8 mouse cellular contexts compared by ENCODE assay signal in genomic region chr19:4441621-4442161, GRCm38 (mm10). TPM values are rescaled to one million over a fixed set of nuclear protein-coding genes. Genes with fewer than 3 reads are reported as not detected.
DNase-seq lines count a peak whose midpoint lies in the region; ATAC-seq and TF ChIP-seq lines count a peak whose summit lies in the region.

No protein-coding gene starts in this region.

- no peak overlapping the region for H3K9ac ChIP-seq in limb, embryonic 14.5 days (ENCODE audit: low read depth, low read length, severe bottlenecking)
- H3K9ac ChIP-seq in stomach, embryonic 14.5 days (replicated peaks; ENCODE audit: low read depth, low read length), result no peak overlapping the region

- no peak for TF ChIP-seq POLR2A in limb, embryonic 14.5 days (IDR thresholded peaks at IDR 0.05; ENCODE audit: borderline replicate concordance, extremely low read depth, insufficient read depth, insufficient read length)

- H3K4me1 ChIP-seq in limb, embryonic 14.5 days (ENCODE audit: control insufficient read depth, insufficient read depth, low read length), result peaks cover 25% of the 10 kb centered on the region
- H3K4me1 ChIP-seq in stomach, embryonic 14.5 days (ENCODE audit: control insufficient read depth, insufficient read depth, low read length), result peaks cover 31% of the 10 kb centered on the region; the same call in 1 of the 2 replicates

- no peaks in the 10 kb centered on the region for H3K36me3 ChIP-seq in limb, embryonic 14.5 days (ENCODE audit: control insufficient read depth, insufficient read depth, low read length)
- no peaks in the 10 kb centered on the region for H3K36me3 ChIP-seq in stomach, embryonic 14.5 days (ENCODE audit: control insufficient read depth, insufficient read depth, low read length)

- no peaks in the 10 kb centered on the region for H3K9me3 ChIP-seq in limb, embryonic 14.5 days (ENCODE audit: control insufficient read depth, low read length)
- no peaks in the 10 kb centered on the region for H3K9me3 ChIP-seq in stomach, embryonic 14.5 days (ENCODE audit: control insufficient read depth, low read depth, low read length)

- ATAC-seq in limb, embryonic 14.5 days (ENCODE audit: low FRiP score, low read depth), result peak; percentile 63; the same call in 1 of the 2 replicates
- ATAC-seq in stomach, embryonic 14.5 days (ENCODE audit: insufficient number of reproducible peaks, insufficient read depth, low FRiP score, low read depth), result peak; percentile 14; the same call in 1 of the 2 replicates

- WGBS in limb, embryonic 14.5 days, result 27% methylated on average over 10 of the region's 10 CpGs
- 28% methylated on average over 10 of the region's 10 CpGs for WGBS in stomach, embryonic 14.5 days

- intact Hi-C loops in heart, postnatal 10 days (cut with DNase I), result loop anchor here (5.0 kb wide), 2 partner anchors 104 to 184 kb away; no protein-coding TSS in a partner anchor

- peak; percentile 53 to 66 for DNase-seq in adrenal gland, adult (ENCODE audit: inconsistent age in 2 of 2, low spot score in 1 of 2)
- no peak for DNase-seq in adrenal gland, adult 18-20 months (ENCODE audit: low spot score in 2 of 2)
- peak; percentile 32 to 58 for DNase-seq in adrenal gland, postnatal 36 days
- DNase-seq in heart, postnatal 10 days, result peak; percentile 37 to 52
- no peak for DNase-seq in limb, embryonic 14.5 days (ENCODE audit: low spot score)
- DNase-seq in layer of hippocampus, postnatal 14 days (ENCODE audit: low spot score in 2 of 2), result no peak
- DNase-seq in right cerebral cortex, adult 2 months (ENCODE audit: low spot score in 2 of 2), result no peak

- H3K4me2 ChIP-seq in limb, embryonic 14.5 days (replicated peaks; ENCODE audit: low read depth, low read length, severe bottlenecking), result no peak overlapping the region
- H3K4me2 ChIP-seq in stomach, embryonic 14.5 days (replicated peaks; ENCODE audit: low read depth, low read length), result no peak overlapping the region

- H3K27me3 ChIP-seq in limb, embryonic 14.5 days (ENCODE audit: control insufficient read depth, insufficient read depth, low read length), result no peaks in the 10 kb centered on the region
- H3K27me3 ChIP-seq in stomach, embryonic 14.5 days (ENCODE audit: control insufficient read depth, insufficient read depth, low read length), result no peaks in the 10 kb centered on the region

- H3K27ac ChIP-seq in limb, embryonic 14.5 days (replicated peaks; ENCODE audit: low read depth, low read length), result no peak overlapping the region
- H3K27ac ChIP-seq in stomach, embryonic 14.5 days (ENCODE audit: low read length), result no peak overlapping the region

- H3K4me3 ChIP-seq in limb, embryonic 14.5 days (replicated peaks; ENCODE audit: low read length), result no peak overlapping the region
- H3K4me3 ChIP-seq in stomach, embryonic 14.5 days (ENCODE audit: low read depth, low read length), result no peak overlapping the region

RNA-seq across cellular contexts. Expression of gene Rhod, which starts 2.5 kb away (rescaled TPM):
- total RNA-seq in adrenal gland, adult 18-20 months (2021), result 10 to 100 TPM; 19.1 to 25.8 TPM
- total RNA-seq in adrenal gland, postnatal 36 days (2021), result 10 to 100 TPM; 25.8 to 26.8 TPM
- 10 to 100 TPM in 1 of 2 experiments, 1 to 10 TPM in 1; 8.5 to 10.6 TPM for total RNA-seq in heart, postnatal 10 days (2021)
- 33.8 and 36.6 TPM in 2 replicates for polyA plus RNA-seq in limb, embryonic 14.5 days (2012; rRNA removed)
- polyA plus RNA-seq in limb, embryonic 14.5 days (2014; fragmentation: Nextera tagmentation; extraction: Ambion mirVana), result 44.2 and 51.0 TPM in 2 replicates
- polyA plus RNA-seq in stomach, embryonic 14.5 days (2014; fragmentation: Nextera tagmentation; extraction: Ambion mirVana), result 29.1 and 43.7 TPM in 2 replicates
- total RNA-seq in layer of hippocampus, postnatal 14 days (2021), result 1 to 10 TPM; 2.0 to 2.2 TPM

RNA-seq across cellular contexts. Expression of gene Syt12, which starts 35.6 kb away (rescaled TPM):
- 10 to 100 TPM; 64.3 to 94.0 TPM for total RNA-seq in adrenal gland, adult 18-20 months (2021)
- total RNA-seq in adrenal gland, postnatal 36 days (2021), result 10 to 100 TPM; 66.1 to 69.9 TPM
- 1 to 10 TPM in 1 of 2 experiments, under 1 TPM in 1; 0.47 to 2.7 TPM for total RNA-seq in heart, postnatal 10 days (2021)
- 0.41 and 0.50 TPM in 2 replicates for polyA plus RNA-seq in limb, embryonic 14.5 days (2012; rRNA removed)
- polyA plus RNA-seq in limb, embryonic 14.5 days (2014; fragmentation: Nextera tagmentation; extraction: Ambion mirVana), result 0.21 and 0.39 TPM in 2 replicates
- 0.41 and 0.50 TPM in 2 replicates for polyA plus RNA-seq in stomach, embryonic 14.5 days (2014; fragmentation: Nextera tagmentation; extraction: Ambion mirVana)
- 10 to 100 TPM; 34.7 to 37.7 TPM for total RNA-seq in layer of hippocampus, postnatal 14 days (2021)

RNA-seq across cellular contexts. Expression of gene Kdm2a, which starts 43.6 kb away (rescaled TPM):
- 100 to 1,000 TPM; 108 to 132 TPM for total RNA-seq in adrenal gland, adult 18-20 months (2021)
- total RNA-seq in adrenal gland, postnatal 36 days (2021), result 100 to 1,000 TPM in 1 of 2 experiments, 10 to 100 TPM in 1; 86.7 to 107 TPM
- 10 to 100 TPM; 50.4 to 54.4 TPM for total RNA-seq in heart, postnatal 10 days (2021)
- 99.7 and 126 TPM in 2 replicates for polyA plus RNA-seq in limb, embryonic 14.5 days (2012; rRNA removed)
- polyA plus RNA-seq in limb, embryonic 14.5 days (2014; fragmentation: Nextera tagmentation; extraction: Ambion mirVana), result 54.4 and 59.8 TPM in 2 replicates
- 56.4 and 58.2 TPM in 2 replicates for polyA plus RNA-seq in stomach, embryonic 14.5 days (2014; fragmentation: Nextera tagmentation; extraction: Ambion mirVana)
- 10 to 100 TPM; 69.3 to 73.2 TPM for total RNA-seq in layer of hippocampus, postnatal 14 days (2021)

RNA-seq across cellular contexts. Expression of gene 2010003K11Rik, which starts 56.7 kb away (rescaled TPM):
- 100 to 1,000 TPM in 1 of 2 experiments, 10 to 100 TPM in 1; 42.0 to 133 TPM for total RNA-seq in adrenal gland, adult 18-20 months (2021)
- total RNA-seq in adrenal gland, postnatal 36 days (2021), result 10 to 100 TPM; 25.2 to 36.9 TPM
- 1 to 10 TPM in 1 of 2 experiments, under 1 TPM in 1; 0.30 to 1.0 TPM for total RNA-seq in heart, postnatal 10 days (2021)
- polyA plus RNA-seq in limb, embryonic 14.5 days (2012; rRNA removed), result not detected in 2 replicates
- polyA plus RNA-seq in limb, embryonic 14.5 days (2014; fragmentation: Nextera tagmentation; extraction: Ambion mirVana), result not detected in 2 replicates
- not detected in 2 replicates for polyA plus RNA-seq in stomach, embryonic 14.5 days (2014; fragmentation: Nextera tagmentation; extraction: Ambion mirVana)
- total RNA-seq in layer of hippocampus, postnatal 14 days (2021), result not detected

Comparison
In these comparisons a context has a peak if more than half of its experiments do, and no peak if none do; other contexts are left out.
1. DNase-seq: peak in adrenal gland, adult (2 of 2), adrenal gland, postnatal 36 days (2 of 2) and heart, postnatal 10 days (2 of 2); none in adrenal gland, adult 18-20 months (0 of 2), limb, embryonic 14.5 days (single experiment), layer of hippocampus, postnatal 14 days (0 of 2) and right cerebral cortex, adult 2 months (0 of 2).
2. RNA of gene Syt12, which starts 35.6 kb away (total RNA-seq): 64.3 to 94.0 TPM in adrenal gland, adult 18-20 months, 66.1 to 69.9 TPM in adrenal gland, postnatal 36 days and 34.7 to 37.7 TPM in layer of hippocampus, postnatal 14 days; 0.47 to 2.7 TPM in heart, postnatal 10 days; every median in the first group is over 4 times any median in the second.